Mouse (Mus musculus) liver, adult 2 months (tissue): Measurements from ENCODE around the gene Med11. TPM values are rescaled to one million over a fixed set of nuclear protein-coding genes. Genes with fewer than 3 reads are reported as not detected.

ENCODE experiments used
- DNase-seq: peaks from one replicate; pipeline ENCODE4 v3.0.0-alpha.2; 2011; ENCODE audit warnings: low read depth, low spot score; ENCODE audit errors: extremely low read depth
- H3K27ac ChIP-seq: fragments of 200-500 bp; replicated peaks from 2 replicates; pipeline ENCODE4 v1.5.1; 2012; ENCODE audit warnings: low read depth, mild to moderate bottlenecking, control low read depth, inconsistent platforms, low read length; ENCODE audit not compliant: insufficient read depth
- H3K27me3 ChIP-seq: fragments of 200-500 bp; 2 replicates; pipeline ENCODE4 v1.6.1; 2012; ENCODE audit warnings: mild to moderate bottlenecking, moderate library complexity, low read length, inconsistent platforms; ENCODE audit not compliant: control insufficient read depth, insufficient read depth
- H3K36me3 ChIP-seq: fragments of 200-500 bp; 2 replicates; pipeline ENCODE4 v1.6.1; 2012; ENCODE audit warnings: low read length, inconsistent platforms; ENCODE audit not compliant: control insufficient read depth, insufficient read depth
- H3K4me1 ChIP-seq: fragments of 200-500 bp; 2 replicates; pipeline ENCODE4 v1.6.1; 2011; ENCODE audit warnings: low read length; ENCODE audit not compliant: control insufficient read depth, insufficient read depth
- H3K4me3 ChIP-seq: fragments of 200-500 bp; 2 replicates; pipeline ENCODE4 v1.5.1; 2011; ENCODE audit warnings: low read depth, mild to moderate bottlenecking, control low read depth, low read length, moderate library complexity; ENCODE audit not compliant: insufficient read depth
- H3K79me2 ChIP-seq: fragments of 200-500 bp; 2 replicates; pipeline ENCODE4 v1.6.1; 2012; ENCODE audit warnings: inconsistent platforms, mild to moderate bottlenecking, low read length, moderate library complexity; ENCODE audit not compliant: control insufficient read depth, insufficient read depth
- H3K9ac ChIP-seq: fragments of 200-500 bp; 2 replicates; pipeline ENCODE4 v1.6.1; 2012; ENCODE audit warnings: low read depth, mild to moderate bottlenecking, control low read depth, inconsistent platforms, low read length
- CTCF ChIP-seq: fragments of 200-500 bp; IDR thresholded peaks from 2 replicates; pipeline ENCODE4 v1.5.1; 2011; ENCODE audit warnings: low read depth, low read length, control low read depth
- POLR2A ChIP-seq: fragments of 200-500 bp; IDR thresholded peaks from 2 replicates; pipeline ENCODE4 v1.6.1; 2011; ENCODE audit warnings: low read length, control low read depth; ENCODE audit not compliant: insufficient read depth; ENCODE audit errors: extremely low read depth
- WGBS: fragments of 180-500 bp; shearing (Covaris S2); methylation state at CpG from one replicate; pipeline ENCODE4 v1.1.7; 2018; 5-methylcytosine and 5-hydroxymethylcytosine counted together
- polyA plus RNA-seq: library from polyadenylated mRNA; depleted of rRNA; stranded (reverse); fragments of >200 nt; gene quantifications from 2 replicates; pipeline ENCODE4 v1.2.3, GENCODE M21; 2012
- total RNA-seq: library from RNA; depleted of rRNA; stranded (reverse); fragments of >200 nt; gene quantifications from 2 replicates; pipeline ENCODE4 v1.2.3, GENCODE M21; 2014

Gene Med11
- total and polyA plus RNA-seq, 2 experiments: 10.4 to 11.2 TPM

DNA sequence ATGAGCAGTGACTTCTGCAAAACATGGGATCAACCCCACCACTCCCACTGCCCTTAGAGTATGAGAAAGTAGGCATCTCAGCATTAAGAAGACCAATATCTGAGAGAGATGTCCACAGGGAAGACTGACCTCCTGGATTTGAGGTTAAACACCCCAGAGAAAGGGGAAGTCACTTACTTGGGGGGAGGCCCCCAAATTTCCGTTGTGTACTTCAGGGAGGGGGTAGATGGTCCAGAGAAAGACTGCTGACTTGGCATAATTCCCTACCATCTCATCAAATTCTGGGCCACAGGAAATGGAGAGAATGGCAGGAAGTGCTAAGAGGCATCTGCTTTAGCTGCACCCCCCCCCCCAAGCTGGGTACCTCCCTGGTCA lies 18.2 kb upstream of the Med11 start:
- TF ChIP-seq CTCF (no peak), POLR2A (no peak)
- WGBS: 78% methylated on average over 1 of the region's 1 CpGs
- Histone ChIP-seq H3K36me3 (peaks cover 1% of the 10 kb centered on the region), H3K4me3 (peak overlapping the region; percentile 82), H3K27me3 (no peaks in the 10 kb centered on the region), H3K27ac (peak overlapping the region; percentile 42), H3K9ac (peak overlapping the region; percentile 11), H3K79me2 (0 out of 2 replicates have a peak, but pooled peaks cover 6% of the 10 kb centered on the region), H3K4me1 (peaks cover 2% of the 10 kb centered on the region; the same call in 1 of the 2 replicates)
- DNase-seq: peak; percentile 45

DNA sequence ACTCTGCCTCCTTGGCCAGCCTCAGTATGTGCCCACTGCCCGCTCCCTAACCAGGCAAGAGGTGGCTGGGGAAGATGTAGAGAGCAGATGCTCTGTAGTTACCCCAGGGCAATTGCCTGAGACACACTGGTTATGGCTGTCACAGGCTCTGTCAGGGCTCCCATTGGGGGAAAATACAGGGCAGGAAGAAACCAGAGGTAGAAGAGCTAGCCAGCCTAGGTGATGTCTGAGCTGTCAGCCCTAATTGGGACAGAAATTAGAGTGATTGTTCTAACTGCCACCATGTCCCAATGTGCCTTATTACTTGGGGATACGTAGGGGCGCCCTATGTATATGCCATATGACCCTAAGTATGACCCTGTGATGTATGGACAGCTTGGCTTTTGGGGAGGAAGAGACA lies 17.8 kb upstream of the Med11 start:
- peak overlapping the region; percentile 38 for H3K27ac ChIP-seq
- H3K36me3 ChIP-seq: peaks cover 1% of the 10 kb centered on the region
- H3K4me3 ChIP-seq: peak overlapping the region; percentile 82; the same call in 1 of the 2 replicates
- peaks cover 2% of the 10 kb centered on the region; the same call in 1 of the 2 replicates for H3K4me1 ChIP-seq
- H3K79me2 ChIP-seq: 0 out of 2 replicates have a peak, but pooled peaks cover 6% of the 10 kb centered on the region
- peak overlapping the region; percentile 11 for H3K9ac ChIP-seq
- WGBS: 87% methylated on average over 3 of the region's 3 CpGs
- DNase-seq: no peak
- TF ChIP-seq CTCF (no peak), POLR2A (no peak)
- H3K27me3 ChIP-seq: no peaks in the 10 kb centered on the region

DNA sequence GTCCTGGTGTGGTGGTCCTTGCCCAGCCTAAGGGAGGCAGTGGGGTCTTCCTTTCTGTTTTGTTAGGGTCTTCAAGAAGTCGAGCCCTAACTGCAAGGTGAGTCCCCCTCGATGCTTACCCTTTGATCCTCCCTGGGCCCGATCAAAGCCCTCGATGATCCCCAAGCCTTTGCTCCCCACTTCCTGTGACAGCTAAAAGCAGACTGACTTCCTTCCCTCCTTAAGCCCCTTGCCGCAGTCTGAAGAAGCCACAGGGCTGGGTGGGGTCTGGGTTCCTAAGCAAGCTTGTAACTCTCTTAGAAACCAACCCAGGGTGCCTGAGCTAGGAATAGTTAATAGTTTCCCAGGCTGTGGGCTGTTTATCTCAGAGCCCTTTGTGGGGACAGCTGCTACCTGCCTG lies 16.2 kb upstream of the Med11 start:
- H3K79me2 ChIP-seq: 0 out of 2 replicates have a peak, but pooled peaks cover 6% of the 10 kb centered on the region
- H3K36me3 ChIP-seq: peaks cover 1% of the 10 kb centered on the region
- H3K27me3 ChIP-seq: no peaks in the 10 kb centered on the region
- WGBS: 77% methylated on average over 5 of the region's 5 CpGs
- H3K27ac ChIP-seq: no peak overlapping the region
- no peak overlapping the region for H3K9ac ChIP-seq
- H3K4me1 ChIP-seq: peaks cover 2% of the 10 kb centered on the region; the same call in 1 of the 2 replicates
- TF ChIP-seq POLR2A: no peak
- no peak for TF ChIP-seq CTCF
- no peak for DNase-seq
- H3K4me3 ChIP-seq: no peak overlapping the region

DNA sequence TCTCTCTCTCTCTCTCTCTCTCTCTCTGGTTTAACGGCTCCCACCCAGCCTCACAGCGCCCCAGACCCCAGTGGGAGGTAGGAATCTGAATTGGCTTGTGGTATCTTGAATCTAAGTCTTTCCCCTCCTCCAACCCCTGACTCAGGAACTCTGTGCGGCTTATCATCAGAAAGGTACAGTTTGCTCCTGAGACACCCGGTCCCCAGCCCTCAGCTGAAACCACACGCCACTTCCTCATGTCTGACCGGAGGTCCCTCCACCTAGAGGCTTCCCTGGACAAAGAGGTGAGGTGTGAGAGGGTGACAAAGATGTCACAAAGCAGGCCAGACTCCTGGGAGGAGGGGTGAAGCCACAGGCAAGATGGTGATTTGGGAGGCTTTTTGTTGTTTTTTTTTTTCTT lies 14.3 kb upstream of the Med11 start:
- WGBS: 83% methylated on average over 6 of the region's 6 CpGs
- TF ChIP-seq POLR2A (no peak), CTCF (no peak)
- DNase-seq: no peak
- Histone ChIP-seq H3K36me3 (peaks cover 1% of the 10 kb centered on the region), H3K27me3 (no peaks in the 10 kb centered on the region), H3K79me2 (0 out of 2 replicates have a peak, but pooled peaks cover 6% of the 10 kb centered on the region), H3K9ac (no peak overlapping the region), H3K27ac (no peak overlapping the region), H3K4me1 (peaks cover 7% of the 10 kb centered on the region), H3K4me3 (no peak overlapping the region)

DNA sequence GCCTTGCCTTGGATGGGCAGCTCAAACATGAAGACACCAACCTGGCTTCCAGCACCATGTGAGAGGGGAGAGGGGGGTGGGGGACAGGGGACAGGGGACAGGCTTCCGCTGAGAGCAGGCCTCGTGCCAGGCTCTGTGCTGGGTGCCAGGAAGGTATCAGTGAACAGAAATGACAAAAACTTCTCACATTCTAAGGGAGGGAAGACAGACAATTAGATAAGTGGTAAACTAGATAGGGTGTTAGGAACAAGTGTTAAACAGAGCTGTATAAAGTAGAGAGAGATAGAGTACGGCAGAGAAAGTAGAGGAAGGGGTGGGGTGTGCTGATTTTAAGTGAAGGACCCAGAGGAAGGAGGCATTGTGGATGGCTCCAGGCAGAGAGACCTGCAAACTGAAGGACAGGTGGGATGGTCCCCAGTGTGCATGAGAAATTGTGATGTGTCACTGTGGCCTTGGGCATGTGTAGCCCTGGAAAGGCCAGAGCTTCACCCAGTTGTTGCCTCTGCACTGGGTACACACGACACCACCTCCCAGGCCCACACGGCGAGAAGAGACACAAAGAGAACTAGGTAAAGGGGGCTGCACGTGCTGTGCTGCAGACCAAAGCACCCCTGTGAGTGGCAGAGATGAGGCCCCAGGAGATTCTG lies 12.9 kb upstream of the Med11 start:
- no peak overlapping the region for H3K4me3 ChIP-seq
- 0 out of 2 replicates have a peak, but pooled peaks cover 4% of the 10 kb centered on the region for H3K79me2 ChIP-seq
- no peak for DNase-seq
- H3K27me3 ChIP-seq: no peaks in the 10 kb centered on the region
- no peak overlapping the region for H3K27ac ChIP-seq
- TF ChIP-seq CTCF (no peak), POLR2A (no peak)
- H3K9ac ChIP-seq: no peak overlapping the region
- H3K36me3 ChIP-seq: peaks cover 1% of the 10 kb centered on the region
- peaks cover 5% of the 10 kb centered on the region; the same call in 1 of the 2 replicates for H3K4me1 ChIP-seq
- 88% methylated on average over 7 of the region's 7 CpGs for WGBS

DNA sequence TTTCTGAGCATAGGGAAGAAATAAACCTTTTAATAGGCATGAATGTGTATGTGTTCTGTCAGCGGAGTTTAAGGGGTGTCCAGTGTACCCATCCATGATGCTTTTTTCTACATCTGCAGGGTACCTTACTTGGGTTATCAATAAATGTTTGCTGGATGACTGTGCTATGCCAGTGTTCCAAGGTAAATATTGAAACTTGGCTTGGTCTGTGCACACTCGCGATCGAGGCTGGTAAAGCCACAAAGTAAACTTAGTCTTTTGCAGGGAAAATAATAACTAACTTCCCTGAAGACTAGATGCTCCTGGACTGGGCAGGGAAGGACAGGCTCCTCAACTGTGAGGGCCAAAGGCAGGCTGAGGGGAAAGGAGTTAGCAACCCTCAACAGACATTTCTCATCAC lies 11.1 kb upstream of the Med11 start:
- peak; percentile 79 for DNase-seq
- Histone ChIP-seq H3K4me1 (peaks cover 13% of the 10 kb centered on the region; the same call in 1 of the 2 replicates), H3K9ac (no peak overlapping the region), H3K4me3 (no peak overlapping the region), H3K79me2 (no peaks in the 10 kb centered on the region), H3K27me3 (no peaks in the 10 kb centered on the region), H3K27ac (peak overlapping the region; percentile 23; the same call in 1 of the 2 replicates), H3K36me3 (peaks cover 1% of the 10 kb centered on the region)
- 21% methylated on average over 4 of the region's 4 CpGs for WGBS
- TF ChIP-seq CTCF: no peak
- TF ChIP-seq POLR2A: no peak
